Mouse (Mus musculus) limb, embryonic 10.5 days (tissue): ENCODE measurements around the gene Galnt7. TPM values are rescaled to one million over a fixed set of nuclear protein-coding genes. Genes with fewer than 3 reads are reported as not detected.

Experiments
- DNase-seq: peaks from one replicate; pipeline ENCODE4 v3.0.0-alpha.2; 2017; ENCODE audit warnings: low spot score
- H3K27ac ChIP-seq: fragments of 300-500 bp; sonication (generic); 2 replicates; pipeline ENCODE4 v1.5.1; 2016; ENCODE audit warnings: mild to moderate bottlenecking
- H3K27me3 ChIP-seq: fragments of 300-500 bp; sonication (generic); 2 replicates; pipeline ENCODE4 v1.6.1; 2016; ENCODE audit warnings: low read depth, mild to moderate bottlenecking; ENCODE audit not compliant: poor library complexity, severe bottlenecking
- H3K36me3 ChIP-seq: fragments of 300-500 bp; sonication (generic); 2 replicates; pipeline ENCODE4 v1.6.1; 2016; ENCODE audit warnings: mild to moderate bottlenecking, moderate library complexity
- H3K4me1 ChIP-seq: fragments of 300-500 bp; sonication (generic); 2 replicates; pipeline ENCODE4 v1.6.1; 2016
- H3K4me3 ChIP-seq: fragments of 300-500 bp; sonication (generic); 2 replicates; pipeline ENCODE4 v1.5.1; 2016; ENCODE audit warnings: mild to moderate bottlenecking, moderate library complexity
- H3K9me3 ChIP-seq: fragments of 300-500 bp; sonication (generic); replicated peaks from 2 replicates; pipeline ENCODE4 v1.6.1; 2016; ENCODE audit warnings: mild to moderate bottlenecking
- WGBS: fragments of 180-500 bp; shearing (Covaris S2); methylation state at CpG from one replicate; pipeline ENCODE4 v1.1.7; 2016; 5-methylcytosine and 5-hydroxymethylcytosine counted together
- polyA plus RNA-seq: library from polyadenylated mRNA; unstranded; fragments of >200 nt; fragmentation: Nextera tagmentation; extraction: Ambion mirVana; gene quantifications from 2 replicates; pipeline ENCODE4 v1.2.1, GENCODE M21; 2016

Gene Galnt7
- polyA plus RNA-seq, 1 experiment from 2014 or later = 26.4 TPM

GRCm38 (mm10) chr8:57647566-57647965 is 5.3 kb downstream of the Galnt7 start:
- 77% methylated on average over 3 of the region's 3 CpGs for WGBS
- H3K4me3 ChIP-seq = no peak overlapping the region
- H3K27ac ChIP-seq = no peak overlapping the region
- peaks cover 5% of the 10 kb centered on the region; the same call in 1 of the 2 replicates for H3K36me3 ChIP-seq
- DNase-seq = no peak
- peaks cover 22% of the 10 kb centered on the region for H3K4me1 ChIP-seq
- no peaks in the 10 kb centered on the region for H3K27me3 ChIP-seq
- no peaks in the 10 kb centered on the region for H3K9me3 ChIP-seq

- 87% methylated on average over 6 of the region's 6 CpGs for WGBS
- Histone ChIP-seq H3K36me3 (peaks cover 5% of the 10 kb centered on the region; the same call in 1 of the 2 replicates), H3K27ac (no peak overlapping the region), H3K27me3 (no peaks in the 10 kb centered on the region), H3K4me3 (no peak overlapping the region), H3K9me3 (no peaks in the 10 kb centered on the region), H3K4me1 (peaks cover 11% of the 10 kb centered on the region; the same call in 1 of the 2 replicates)
- DNase-seq = no peak
Measured at GRCm38 (mm10) chr8:57644281-57644680, 8.6 kb downstream of the Galnt7 start.

GRCm38 (mm10) chr8:57642722-57643121 is 10.1 kb downstream of the Galnt7 start:
- DNase-seq = no peak
- H3K36me3 ChIP-seq = peaks cover 5% of the 10 kb centered on the region; the same call in 1 of the 2 replicates
- 86% methylated on average over 5 of the region's 5 CpGs for WGBS

GRCm38 (mm10) chr8:57638925-57639324 is 13.9 kb downstream of the Galnt7 start:
- no peaks in the 10 kb centered on the region for H3K9me3 ChIP-seq
- no peak overlapping the region for H3K27ac ChIP-seq
- H3K36me3 ChIP-seq = no peaks in the 10 kb centered on the region; the same call in 1 of the 2 replicates
- DNase-seq = no peak
- H3K4me3 ChIP-seq = no peak overlapping the region
- peaks cover 5% of the 10 kb centered on the region for H3K4me1 ChIP-seq
- no peaks in the 10 kb centered on the region for H3K27me3 ChIP-seq
- 65% methylated on average over 6 of the region's 6 CpGs for WGBS

More at GRCm38 (mm10) chr8:57642722-57643121, 10.1 kb downstream of the Galnt7 start:
- Histone ChIP-seq H3K27me3 (no peaks in the 10 kb centered on the region), H3K4me3 (no peak overlapping the region), H3K4me1 (peaks cover 13% of the 10 kb centered on the region), H3K27ac (no peak overlapping the region), H3K9me3 (no peaks in the 10 kb centered on the region)

- no peak for DNase-seq
- Histone ChIP-seq H3K27me3 (no peaks in the 10 kb centered on the region), H3K4me1 (peaks cover 5% of the 10 kb centered on the region), H3K9me3 (no peaks in the 10 kb centered on the region), H3K27ac (no peak overlapping the region), H3K4me3 (no peak overlapping the region), H3K36me3 (no peaks in the 10 kb centered on the region)
- 91% methylated on average over 15 of the region's 15 CpGs for WGBS
Measured at GRCm38 (mm10) chr8:57637599-57638280, 15.1 kb downstream of the Galnt7 start.

GRCm38 (mm10) chr8:57636698-57637097 is 16.1 kb downstream of the Galnt7 start:
- Histone ChIP-seq H3K36me3 (no peaks in the 10 kb centered on the region), H3K9me3 (no peaks in the 10 kb centered on the region), H3K27ac (no peak overlapping the region), H3K27me3 (no peaks in the 10 kb centered on the region), H3K4me3 (no peak overlapping the region), H3K4me1 (peaks cover 5% of the 10 kb centered on the region)
- 91% methylated on average over 11 of the region's 11 CpGs for WGBS
- no peak for DNase-seq

- Histone ChIP-seq H3K36me3 (no peaks in the 10 kb centered on the region), H3K27me3 (no peaks in the 10 kb centered on the region), H3K4me1 (peaks cover 5% of the 10 kb centered on the region), H3K4me3 (no peak overlapping the region), H3K9me3 (no peaks in the 10 kb centered on the region), H3K27ac (no peak overlapping the region)
- 84% methylated on average over 3 of the region's 3 CpGs for WGBS
- no peak for DNase-seq
Measured at GRCm38 (mm10) chr8:57636281-57636680, 16.6 kb downstream of the Galnt7 start.

GRCm38 (mm10) chr8:57631780-57632179 is 21.1 kb downstream of the Galnt7 start:
- Histone ChIP-seq H3K4me3 (no peak overlapping the region), H3K36me3 (no peaks in the 10 kb centered on the region), H3K4me1 (peaks cover 15% of the 10 kb centered on the region), H3K27ac (no peak overlapping the region), H3K9me3 (no peaks in the 10 kb centered on the region), H3K27me3 (no peaks in the 10 kb centered on the region)
- DNase-seq = no peak
- 91% methylated on average over 7 of the region's 7 CpGs for WGBS

GRCm38 (mm10) chr8:57630148-57630547 is 22.7 kb downstream of the Galnt7 start:
- H3K36me3 ChIP-seq = no peaks in the 10 kb centered on the region
- peaks cover 15% of the 10 kb centered on the region for H3K4me1 ChIP-seq
- no peak overlapping the region for H3K27ac ChIP-seq
- H3K4me3 ChIP-seq = no peak overlapping the region
- no peaks in the 10 kb centered on the region for H3K27me3 ChIP-seq
- 87% methylated on average over 8 of the region's 8 CpGs for WGBS
- DNase-seq = no peak
- no peaks in the 10 kb centered on the region for H3K9me3 ChIP-seq

- Histone ChIP-seq H3K27me3 (no peaks in the 10 kb centered on the region), H3K4me1 (peaks cover 15% of the 10 kb centered on the region), H3K4me3 (no peak overlapping the region), H3K9me3 (no peaks in the 10 kb centered on the region), H3K27ac (no peak overlapping the region), H3K36me3 (no peaks in the 10 kb centered on the region)
- no peak for DNase-seq
- WGBS = 89% methylated on average over 6 of the region's 6 CpGs
Measured at GRCm38 (mm10) chr8:57628787-57629664, 23.8 kb downstream of the Galnt7 start.

GRCm38 (mm10) chr8:57627946-57628786 is 24.7 kb downstream of the Galnt7 start:
- DNase-seq = no peak
- Histone ChIP-seq H3K4me3 (no peak overlapping the region), H3K9me3 (no peaks in the 10 kb centered on the region), H3K4me1 (peaks cover 15% of the 10 kb centered on the region), H3K36me3 (no peaks in the 10 kb centered on the region), H3K27me3 (no peaks in the 10 kb centered on the region), H3K27ac (no peak overlapping the region)
- WGBS = 84% methylated on average over 5 of the region's 5 CpGs

- Histone ChIP-seq H3K4me1 (peaks cover 15% of the 10 kb centered on the region), H3K27ac (no peak overlapping the region), H3K9me3 (no peaks in the 10 kb centered on the region), H3K4me3 (no peak overlapping the region), H3K36me3 (no peaks in the 10 kb centered on the region), H3K27me3 (no peaks in the 10 kb centered on the region)
- 92% methylated on average over 4 of the region's 4 CpGs for WGBS
- no peak for DNase-seq
Measured at GRCm38 (mm10) chr8:57623955-57624354, 28.9 kb downstream of the Galnt7 start.
